In genomic region chr6:87850900-87851614, GRCm38 (mm10) we compare ENCODE assay signal across 8 mouse cellular contexts. TPM values are rescaled to one million over a fixed set of nuclear protein-coding genes. Genes with fewer than 3 reads are reported as not detected.
DNase-seq lines count a peak whose midpoint lies in the region; ATAC-seq lines count a peak whose summit lies in the region.

Gene Cnbp (minus strand): TSS chr6:87851106.

- peak within 1 kb of the TSS; percentile 95 for H3K4me2 ChIP-seq in hindbrain, embryonic 15.5 days

- peak; percentile 99 for ATAC-seq in hindbrain, embryonic 15.5 days (ENCODE audit: low FRiP score, low read depth)

- H3K9me3 ChIP-seq in hindbrain, embryonic 15.5 days = no peaks in the 10 kb centered on the region

- DNase-seq in R1 (ENCODE audit: low read depth, low spot score) = peak; percentile 96
- DNase-seq in cerebellum, postnatal 25 days = peak; percentile 98 to 99
- peak; percentile 95 to 97 for DNase-seq in frontal cortex, postnatal 36 days (ENCODE audit: low spot score in 2 of 2)
- DNase-seq in left cerebral cortex, adult 11 months (ENCODE audit: low spot score) = peak; percentile 92
- peak; percentile 98 to 99 for DNase-seq in lung, postnatal 4 days
- peak; percentile 98 for DNase-seq in retina, postnatal 7 days (ENCODE audit: low read depth, low spot score)
- peak; percentile 94 for DNase-seq in urinary bladder, adult 2 months (ENCODE audit: low spot score)

- no peaks in the 10 kb centered on the region for H3K27me3 ChIP-seq in hindbrain, embryonic 15.5 days

- H3K36me3 ChIP-seq in hindbrain, embryonic 15.5 days = 0 out of 2 replicates have a peak, but pooled peaks cover 3% of the 10 kb centered on the region

- peaks cover 40% of the 10 kb centered on the region for H3K4me1 ChIP-seq in hindbrain, embryonic 15.5 days (replicated peaks)

- peak within 1 kb of the TSS; percentile 97 for H3K4me3 ChIP-seq in hindbrain, embryonic 15.5 days

- under 1% methylated on average over 55 of the region's 55 CpGs for WGBS in hindbrain, embryonic 15.5 days

- H3K27ac ChIP-seq in hindbrain, embryonic 15.5 days (replicated peaks) = peak within 1 kb of the TSS; percentile 98

- H3K9ac ChIP-seq in hindbrain, embryonic 15.5 days = peak within 1 kb of the TSS; percentile 99

RNA-seq across cellular contexts. Expression of gene Cnbp, which starts in this region (rescaled TPM):
- polyA plus RNA-seq in hindbrain, embryonic 15.5 days (2015; fragmentation: Nextera tagmentation; extraction: Ambion mirVana) = 516 and 541 TPM in 2 replicates
- polyA plus RNA-seq in urinary bladder, adult 2 months (2012; rRNA removed) = 351 and 355 TPM in 2 replicates

Comparison
In these comparisons a context has a peak if more than half of its experiments do, and no peak if none do; other contexts are left out.
1. Peak in every context shown above with its lines: DNase-seq, ATAC-seq, H3K4me3 ChIP-seq and H3K27ac ChIP-seq.